Comparison of ENCODE assay signal across 10 mouse cellular contexts in the genomic region with DNA sequence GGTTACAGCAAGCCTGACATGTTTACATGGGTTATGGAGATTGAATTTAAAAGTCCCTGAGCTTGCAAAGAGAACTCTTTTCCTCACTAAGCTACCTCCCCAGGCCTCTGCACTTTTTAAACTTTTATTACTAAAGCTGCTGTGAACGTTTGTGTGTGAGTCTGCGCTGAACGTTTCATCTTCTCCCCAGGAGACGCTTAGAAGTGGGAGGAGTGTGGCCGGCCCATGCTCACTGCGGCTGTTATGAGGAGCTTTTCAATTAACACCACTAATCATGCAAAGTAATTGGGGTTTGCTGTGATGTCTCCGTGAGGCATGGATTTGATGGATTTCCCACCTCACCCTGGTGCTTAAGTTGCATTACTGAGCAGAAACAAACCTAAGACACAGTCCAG. TPM values are rescaled to one million over a fixed set of nuclear protein-coding genes. Genes with fewer than 3 reads are reported as not detected.
DNase-seq lines count a peak whose midpoint lies in the region; ATAC-seq and TF ChIP-seq lines count a peak whose summit lies in the region.
"Had no signal": no experiment of that assay in that cellular context is flagged by ENCODE, and none has a peak within 500 bp of the region (broad histone marks: within the 10 kb centered on the region; RNA-seq: fewer than 3 reads in every experiment).

No protein-coding gene starts in this region.

- no peak for TF ChIP-seq CTCF in kidney, adult 2 months (conservative IDR thresholded peaks at IDR 0.05; ENCODE audit: insufficient read depth, insufficient read length, low read depth, low read length)
- TF ChIP-seq CTCF in brain, embryonic 14.5 days (IDR thresholded peaks at IDR 0.05; ENCODE audit: borderline replicate concordance, extremely low read depth, insufficient read depth, insufficient read length), result no peak
- no peak for TF ChIP-seq CTCF in gastrocnemius, adult 2 months (IDR thresholded peaks at IDR 0.05)

- 18% methylated on average over 7 of the region's 7 CpGs for WGBS in kidney, embryonic 15.5 days
- 31% methylated on average over 7 of the region's 7 CpGs for WGBS in kidney, adult 2 months
- 18% methylated on average over 7 of the region's 7 CpGs for WGBS in forebrain, embryonic 13.5 days
- 38% methylated on average over 7 of the region's 7 CpGs for WGBS in midbrain, embryonic 14.5 days

- no peak for DNase-seq in kidney, adult 2 months
- peak; percentile 66 for DNase-seq in brain, embryonic 14.5 days (ENCODE audit: low read depth)
- DNase-seq in midbrain, embryonic 14.5 days, result peak; percentile 8
- no peak for DNase-seq in left cerebral cortex, postnatal 4 days
- DNase-seq in gastrocnemius, adult 2 months, result no peak
- DNase-seq: gastrocnemius, postnatal 36 days; lung, adult 18-20 months had no signal

- H3K9ac ChIP-seq in kidney, embryonic 15.5 days, result no peak overlapping the region
- H3K9ac ChIP-seq in forebrain, embryonic 13.5 days, result no peak overlapping the region
- H3K9ac ChIP-seq in midbrain, embryonic 14.5 days (replicated peaks; ENCODE audit: low read length), result no peak overlapping the region

- intact Hi-C loops in left cerebral cortex, postnatal 4 days (cut with DNase I), result no loop called here
- intact Hi-C loops in gastrocnemius, adult 2 months (cut with DNase I), result no loop called here

- no peaks in the 10 kb centered on the region for H3K9me3 ChIP-seq in kidney, embryonic 15.5 days (replicated peaks)
- H3K9me3 ChIP-seq in forebrain, embryonic 13.5 days (replicated peaks), result no peaks in the 10 kb centered on the region
- H3K9me3 ChIP-seq in midbrain, embryonic 14.5 days (ENCODE audit: control insufficient read depth, low read length), result no peaks in the 10 kb centered on the region; the same call in 1 of the 2 replicates

- peak overlapping the region; percentile 65 for H3K4me2 ChIP-seq in kidney, embryonic 15.5 days
- H3K4me2 ChIP-seq in forebrain, embryonic 13.5 days, result peak overlapping the region; percentile 57
- 0 out of 2 replicates have a peak overlapping the region, but pooled peaks have one; percentile 47 for H3K4me2 ChIP-seq in midbrain, embryonic 14.5 days (ENCODE audit: low read length)

- H3K27ac ChIP-seq in kidney, embryonic 15.5 days, result no peak overlapping the region
- H3K27ac ChIP-seq in kidney, adult 2 months (ENCODE audit: insufficient read depth, low read depth, low read length), result no peak overlapping the region
- H3K27ac ChIP-seq in forebrain, embryonic 13.5 days, result no peak overlapping the region
- no peak overlapping the region for H3K27ac ChIP-seq in midbrain, embryonic 14.5 days (replicated peaks; ENCODE audit: low read depth, low read length)
- no peak overlapping the region for H3K27ac ChIP-seq in gastrocnemius, adult 2 months

- no peaks in the 10 kb centered on the region for H3K27me3 ChIP-seq in kidney, embryonic 15.5 days
- no peaks in the 10 kb centered on the region for H3K27me3 ChIP-seq in kidney, adult 2 months (replicated peaks; ENCODE audit: control insufficient read depth, insufficient read depth, low read length)
- H3K27me3 ChIP-seq in forebrain, embryonic 13.5 days, result no peaks in the 10 kb centered on the region
- no peaks in the 10 kb centered on the region for H3K27me3 ChIP-seq in midbrain, embryonic 14.5 days (ENCODE audit: control insufficient read depth, insufficient read depth, low read length)

- no peak; the same call in 1 of the 2 replicates for ATAC-seq in kidney, embryonic 15.5 days (replicated peaks; ENCODE audit: low FRiP score)
- ATAC-seq in forebrain, embryonic 13.5 days, result no peak
- no peak for ATAC-seq in midbrain, embryonic 14.5 days (ENCODE audit: low FRiP score, low TSS enrichment)

- no peak for TF ChIP-seq POLR2A in kidney, adult 2 months (IDR thresholded peaks at IDR 0.05; ENCODE audit: low read depth, low read length)
- TF ChIP-seq POLR2A in brain, embryonic 14.5 days (IDR thresholded peaks at IDR 0.05; ENCODE audit: borderline replicate concordance, extremely low read depth, insufficient read depth, insufficient read length, poor library complexity, severe bottlenecking), result no peak

- peaks cover 12% of the 10 kb centered on the region for H3K4me1 ChIP-seq in kidney, embryonic 15.5 days
- peaks cover 3% of the 10 kb centered on the region; the same call in 1 of the 2 replicates for H3K4me1 ChIP-seq in kidney, adult 2 months (ENCODE audit: control insufficient read depth, insufficient read depth, low read length)
- H3K4me1 ChIP-seq in forebrain, embryonic 13.5 days, result peaks cover 11% of the 10 kb centered on the region
- H3K4me1 ChIP-seq in midbrain, embryonic 14.5 days (ENCODE audit: control insufficient read depth, insufficient read depth, low read length), result no peaks in the 10 kb centered on the region

- H3K36me3 ChIP-seq in kidney, embryonic 15.5 days, result no peaks in the 10 kb centered on the region
- no peaks in the 10 kb centered on the region for H3K36me3 ChIP-seq in kidney, adult 2 months (ENCODE audit: control insufficient read depth, insufficient read depth, low read length)
- H3K36me3 ChIP-seq in forebrain, embryonic 13.5 days (ENCODE audit: poor library complexity, severe bottlenecking), result no peaks in the 10 kb centered on the region
- no peaks in the 10 kb centered on the region for H3K36me3 ChIP-seq in midbrain, embryonic 14.5 days (ENCODE audit: control insufficient read depth, insufficient read depth, low read length)

- peak overlapping the region; percentile 41 for H3K4me3 ChIP-seq in kidney, embryonic 15.5 days (replicated peaks)
- H3K4me3 ChIP-seq in kidney, adult 2 months (ENCODE audit: insufficient read depth, low read depth, low read length), result no peak overlapping the region
- H3K4me3 ChIP-seq in forebrain, embryonic 13.5 days, result no peak overlapping the region
- no peak overlapping the region for H3K4me3 ChIP-seq in midbrain, embryonic 14.5 days (replicated peaks; ENCODE audit: low read depth, low read length)
- H3K4me3 ChIP-seq in gastrocnemius, adult 2 months, result no peak overlapping the region

RNA-seq across cellular contexts. Expression of gene Svs1, which starts 22.5 kb away (rescaled TPM):
- not detected in 2 replicates for polyA plus RNA-seq in kidney, embryonic 15.5 days (2015; fragmentation: Nextera tagmentation; extraction: Ambion mirVana)
- polyA plus RNA-seq in kidney, adult 2 months (2012; rRNA removed), result 0.05 TPM in 1 of 2 replicates, not detected in the other
- polyA plus RNA-seq in brain, embryonic 14.5 days (2012; rRNA removed), result not detected in 2 replicates
- not detected in 2 replicates for polyA plus RNA-seq in forebrain, embryonic 13.5 days (2015; fragmentation: Nextera tagmentation; extraction: Ambion mirVana)
- not detected in 2 replicates for polyA plus RNA-seq in midbrain, embryonic 14.5 days (2014; fragmentation: Nextera tagmentation; extraction: Ambion mirVana)
- not detected for total RNA-seq in left cerebral cortex, postnatal 4 days (2021)
- total RNA-seq in gastrocnemius, adult 2 months (2021), result not detected
- total RNA-seq: gastrocnemius, postnatal 36 days; layer of hippocampus, adult 8-10 months had no signal

RNA-seq across cellular contexts. Expression of gene Gpnmb, which starts 27.2 kb away (rescaled TPM):
- polyA plus RNA-seq in kidney, embryonic 15.5 days (2015; fragmentation: Nextera tagmentation; extraction: Ambion mirVana), result 0.38 and 1.1 TPM in 2 replicates
- polyA plus RNA-seq in kidney, adult 2 months (2012; rRNA removed), result 1.2 and 1.7 TPM in 2 replicates
- 0.44 and 1.3 TPM in 2 replicates for polyA plus RNA-seq in brain, embryonic 14.5 days (2012; rRNA removed)
- polyA plus RNA-seq in forebrain, embryonic 13.5 days (2015; fragmentation: Nextera tagmentation; extraction: Ambion mirVana), result 0.19 and 0.24 TPM in 2 replicates
- 0.09 and 1.2 TPM in 2 replicates for polyA plus RNA-seq in midbrain, embryonic 14.5 days (2014; fragmentation: Nextera tagmentation; extraction: Ambion mirVana)
- total RNA-seq in left cerebral cortex, postnatal 4 days (2021), result under 1 TPM; 0.40 to 0.87 TPM
- 1 to 10 TPM in 1 of 2 experiments, under 1 TPM in 1; 0.71 to 4.0 TPM for total RNA-seq in gastrocnemius, adult 2 months (2021)

RNA-seq across cellular contexts. Expression of gene Doxl2, which starts 34.4 kb away (rescaled TPM):
- polyA plus RNA-seq in kidney, embryonic 15.5 days (2015; fragmentation: Nextera tagmentation; extraction: Ambion mirVana), result not detected in 2 replicates
- not detected in 2 replicates for polyA plus RNA-seq in kidney, adult 2 months (2012; rRNA removed)
- not detected in 2 replicates for polyA plus RNA-seq in brain, embryonic 14.5 days (2012; rRNA removed)
- not detected in 2 replicates for polyA plus RNA-seq in forebrain, embryonic 13.5 days (2015; fragmentation: Nextera tagmentation; extraction: Ambion mirVana)
- not detected in 2 replicates for polyA plus RNA-seq in midbrain, embryonic 14.5 days (2014; fragmentation: Nextera tagmentation; extraction: Ambion mirVana)
- not detected for total RNA-seq in left cerebral cortex, postnatal 4 days (2021)
- not detected for total RNA-seq in gastrocnemius, adult 2 months (2021)
- total RNA-seq: gastrocnemius, postnatal 36 days; layer of hippocampus, adult 8-10 months had no signal

Comparison
In these comparisons a context has a peak if more than half of its experiments do, and no peak if none do; other contexts are left out.
1. DNase-seq: peak in brain, embryonic 14.5 days (single experiment) and midbrain, embryonic 14.5 days (single experiment); none in kidney, adult 2 months (single experiment), left cerebral cortex, postnatal 4 days (single experiment) and gastrocnemius, adult 2 months (single experiment).
2. Peak in every context shown above with its lines, with median percentiles within 50 percentile points of each other: H3K4me2 ChIP-seq.